In the genomic region with DNA sequence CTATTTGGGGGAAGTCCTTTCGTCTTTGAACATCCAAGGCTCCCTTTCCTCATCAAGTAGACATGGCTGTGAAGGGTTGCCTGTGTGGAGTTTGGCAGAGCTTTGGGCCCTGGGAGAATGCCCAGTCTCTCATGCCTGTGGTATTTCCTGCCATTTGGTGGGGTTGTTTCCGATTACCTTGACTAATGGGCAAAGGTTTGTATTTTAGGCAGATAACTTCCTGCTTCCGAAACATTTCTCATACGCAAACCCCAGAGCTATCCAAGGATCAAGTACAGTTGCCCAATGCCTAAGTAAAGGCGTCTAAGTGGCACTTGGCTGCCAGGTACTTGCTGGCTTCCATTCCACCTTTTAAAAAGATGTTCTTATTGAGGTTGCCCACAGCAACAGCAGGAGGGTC, we compare ENCODE assay signal across 8 mouse cellular contexts.
A peak's percentile ranks its signal among the peaks of the same experiment; 100 is the strongest.
DNase-seq lines count a peak whose midpoint lies in the region; ATAC-seq and TF ChIP-seq lines count a peak whose summit lies in the region.

No protein-coding gene starts in this region.

- H3K4me3 ChIP-seq in cerebellum, adult 2 months (replicated peaks; ENCODE audit: insufficient read depth, low read depth, low read length): no peak overlapping the region
- H3K4me3 ChIP-seq in limb, embryonic 13.5 days: no peak overlapping the region
- no peak overlapping the region for H3K4me3 ChIP-seq in forebrain, embryonic 12.5 days (replicated peaks)

- peak overlapping the region; percentile 21; the same call in 1 of the 2 replicates for H3K4me2 ChIP-seq in limb, embryonic 13.5 days (replicated peaks)
- no peak overlapping the region for H3K4me2 ChIP-seq in forebrain, embryonic 12.5 days

- H3K27me3 ChIP-seq in cerebellum, adult 2 months (ENCODE audit: control insufficient read depth, insufficient read depth, low read length): no peaks in the 10 kb centered on the region
- peaks cover 4% of the 10 kb centered on the region; the same call in 1 of the 2 replicates for H3K27me3 ChIP-seq in limb, embryonic 13.5 days
- no peaks in the 10 kb centered on the region for H3K27me3 ChIP-seq in forebrain, embryonic 12.5 days

- 4% methylated on average over 5 of the region's 5 CpGs for WGBS in cerebellum, adult 2 months
- WGBS in limb, embryonic 13.5 days: 33% methylated on average over 5 of the region's 5 CpGs
- WGBS in forebrain, embryonic 12.5 days: 85% methylated on average over 5 of the region's 5 CpGs

- DNase-seq in cerebellum, adult 11-12 months: peak; percentile 40
- no peak for DNase-seq in cerebellum, postnatal 4 days (ENCODE audit: low spot score in 2 of 2)
- peak; percentile 63 to 75 for DNase-seq in cerebellum, adult 2 months
- peak; percentile 50 for DNase-seq in heart, adult 8-10 months (ENCODE audit: low spot score)
- DNase-seq in spleen, postnatal 14 days (ENCODE audit: low spot score in 2 of 2): no peak

- H3K9ac ChIP-seq in limb, embryonic 13.5 days: no peak overlapping the region
- H3K9ac ChIP-seq in forebrain, embryonic 12.5 days: no peak overlapping the region

- H3K36me3 ChIP-seq in limb, embryonic 13.5 days: no peaks in the 10 kb centered on the region
- H3K36me3 ChIP-seq in forebrain, embryonic 12.5 days (replicated peaks): no peaks in the 10 kb centered on the region

- H3K27ac ChIP-seq in cerebellum, adult 2 months (ENCODE audit: insufficient read depth, low read length): no peak overlapping the region
- H3K27ac ChIP-seq in limb, embryonic 13.5 days: no peak overlapping the region
- no peak overlapping the region for H3K27ac ChIP-seq in forebrain, embryonic 12.5 days

- no peak for TF ChIP-seq POLR2A in cerebellum, adult 2 months (IDR thresholded peaks at IDR 0.05; ENCODE audit: borderline replicate concordance, insufficient read depth, low read length)

- ATAC-seq in limb, embryonic 13.5 days (ENCODE audit: low FRiP score, low read depth): no peak
- no peak for ATAC-seq in erythroid progenitor cell, adult 5-6 weeks (replicated peaks; ENCODE audit: low FRiP score, poor library complexity, severe bottlenecking)
- no peak for ATAC-seq in forebrain, embryonic 12.5 days (ENCODE audit: low FRiP score)

- peaks cover 3% of the 10 kb centered on the region; the same call in 1 of the 2 replicates for H3K4me1 ChIP-seq in cerebellum, adult 2 months (ENCODE audit: control insufficient read depth, insufficient read depth, low read length)
- H3K4me1 ChIP-seq in limb, embryonic 13.5 days: peaks cover 35% of the 10 kb centered on the region
- H3K4me1 ChIP-seq in forebrain, embryonic 12.5 days: peaks cover 20% of the 10 kb centered on the region; the same call in 1 of the 2 replicates

- no peak for TF ChIP-seq CTCF in cerebellum, adult 2 months (IDR thresholded peaks at IDR 0.05; ENCODE audit: borderline replicate concordance, insufficient read depth, low read depth, low read length)

- H3K9me3 ChIP-seq in limb, embryonic 13.5 days: no peaks in the 10 kb centered on the region
- H3K9me3 ChIP-seq in forebrain, embryonic 12.5 days: no peaks in the 10 kb centered on the region

Comparison
In these comparisons a context has a peak if more than half of its experiments do, and no peak if none do; other contexts are left out.
1. DNase-seq: peak in cerebellum, adult 11-12 months (single experiment), cerebellum, adult 2 months (2 of 2) and heart, adult 8-10 months (single experiment); none in cerebellum, postnatal 4 days (0 of 2) and spleen, postnatal 14 days (0 of 2).